Mouse (Mus musculus) C2C12 (cell line): ENCODE measurements at regions not wholly inside any gene's neighbourhood (a gene's known extent, or its start where the extent isn't known, plus 50 kb on each side); places are given as distances from the start of the nearest gene placed in this dataset.
A peak's percentile ranks its signal among the peaks of the same experiment; 100 is the strongest.

Source experiments
- H3K27me3 ChIP-seq: one replicate; pipeline ENCODE4 v1.6.1; 2011; ENCODE audit not compliant: control insufficient read depth, insufficient read depth, insufficient read length
- H3K36me3 ChIP-seq: one replicate; pipeline ENCODE4 v1.6.1; 2011; ENCODE audit not compliant: control insufficient read depth, insufficient read depth
- H3K4me3 ChIP-seq: one replicate; pipeline ENCODE4 v1.5.1; 2011; ENCODE audit warnings: mild to moderate bottlenecking, control low read depth; ENCODE audit not compliant: poor library complexity, insufficient read depth, severe bottlenecking
- H3K79me2 ChIP-seq: one replicate; pipeline ENCODE4 v1.6.1; 2011; ENCODE audit not compliant: control insufficient read depth, insufficient read depth
- H3K79me3 ChIP-seq: one replicate; pipeline ENCODE4 v1.6.1; 2011; ENCODE audit warnings: low read depth, control low read depth
- H3ac ChIP-seq: one replicate; pipeline ENCODE3; 2011; ENCODE audit warnings: low read depth; ENCODE audit not compliant: control insufficient read depth, insufficient read length
- CEBPB ChIP-seq: IDR thresholded peaks from one replicate; pipeline ENCODE4 v1.6.1; 2011; ENCODE audit warnings: low read depth, mild to moderate bottlenecking, control low read depth, moderate library complexity
- CTCF ChIP-seq: IDR thresholded peaks from one replicate; pipeline ENCODE4 v1.5.1; 2011; ENCODE audit not compliant: control insufficient read depth, insufficient read depth, insufficient read length
- FOSL1 ChIP-seq: IDR thresholded peaks from one replicate; pipeline ENCODE4 v1.8.0; 2011; ENCODE audit warnings: mild to moderate bottlenecking, low read length; ENCODE audit not compliant: poor library complexity, insufficient read depth, severe bottlenecking
- MAX ChIP-seq: IDR thresholded peaks from one replicate; pipeline ENCODE4 v1.6.1; 2011; ENCODE audit warnings: mild to moderate bottlenecking, control low read depth
- MYOD1 ChIP-seq: IDR thresholded peaks from one replicate; pipeline ENCODE4 v1.6.1; 2011; ENCODE audit warnings: low read depth; ENCODE audit not compliant: control insufficient read depth, insufficient read length
- MYOG ChIP-seq: IDR thresholded peaks from one replicate; pipeline ENCODE4 v1.6.1; 2011; ENCODE audit not compliant: control insufficient read depth, insufficient read length; ENCODE audit errors: extremely low read depth
- USF1 ChIP-seq: IDR thresholded peaks from one replicate; pipeline ENCODE4 v1.6.1; 2011; ENCODE audit warnings: low read depth, mild to moderate bottlenecking, control low read depth, moderate library complexity

DNA sequence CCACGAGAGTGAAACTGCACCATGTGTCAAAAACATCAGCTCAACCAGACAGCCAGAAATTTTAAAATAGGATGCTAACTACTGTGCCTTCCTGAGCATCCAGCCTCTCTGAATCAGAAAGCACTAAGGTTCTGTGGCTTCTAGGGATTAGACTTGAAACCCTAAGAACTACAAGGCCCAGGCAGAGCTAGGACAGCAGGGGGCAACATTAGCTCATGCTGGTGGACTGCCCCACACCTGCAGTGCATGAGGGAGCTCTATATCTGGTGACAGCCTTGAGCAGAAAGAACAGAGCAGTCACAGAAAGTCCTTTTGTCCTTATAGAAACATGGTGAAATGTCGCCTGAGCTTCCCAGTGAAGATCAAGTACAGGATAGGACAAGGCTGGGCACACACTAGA is 79.8 kb downstream of the Foxf2 start:
- no peak overlapping the region for H3ac ChIP-seq
- H3K36me3 ChIP-seq: no peaks in the 10 kb centered on the region

DNA sequence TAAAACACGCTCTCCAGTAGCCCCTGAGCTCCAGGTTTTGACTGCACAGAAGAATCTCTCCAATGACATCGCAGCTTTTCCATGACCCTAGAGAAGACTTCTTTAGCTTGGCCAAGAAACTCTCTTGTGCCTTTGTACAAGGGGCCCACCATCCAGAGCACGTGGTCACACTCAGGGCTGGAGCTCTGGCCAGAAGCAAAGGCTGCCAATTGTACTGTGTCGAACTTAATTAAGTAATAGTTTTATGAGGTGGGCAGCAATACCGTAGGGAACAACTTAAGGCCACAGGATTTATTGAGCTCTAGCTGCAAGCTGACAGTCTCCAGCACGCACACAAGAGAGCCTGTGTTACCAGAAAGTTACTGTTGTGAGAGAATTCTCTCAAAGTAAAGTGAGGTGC is 85.1 kb downstream of the Foxf2 start:
- Histone ChIP-seq H3K79me2 (no peaks in the 10 kb centered on the region), H3K36me3 (no peaks in the 10 kb centered on the region), H3K79me3 (no peaks in the 10 kb centered on the region), H3K4me3 (no peak overlapping the region), H3K27me3 (no peaks in the 10 kb centered on the region), H3ac (no peak overlapping the region)
- TF ChIP-seq FOSL1: no peak
- no peak for TF ChIP-seq MYOD1
- no peak for TF ChIP-seq CEBPB
- no peak for TF ChIP-seq MYOG
- TF ChIP-seq USF1: no peak
- no peak for TF ChIP-seq MAX
- TF ChIP-seq CTCF: no peak

More for the DNA sequence above, 79.8 kb downstream of the Foxf2 start:
- Histone ChIP-seq H3K27me3 (no peaks in the 10 kb centered on the region), H3K4me3 (no peak overlapping the region), H3K79me2 (no peaks in the 10 kb centered on the region), H3K79me3 (no peaks in the 10 kb centered on the region)
- TF ChIP-seq MYOD1: no peak
- TF ChIP-seq CTCF: peak; percentile 59
- no peak for TF ChIP-seq MAX

DNA sequence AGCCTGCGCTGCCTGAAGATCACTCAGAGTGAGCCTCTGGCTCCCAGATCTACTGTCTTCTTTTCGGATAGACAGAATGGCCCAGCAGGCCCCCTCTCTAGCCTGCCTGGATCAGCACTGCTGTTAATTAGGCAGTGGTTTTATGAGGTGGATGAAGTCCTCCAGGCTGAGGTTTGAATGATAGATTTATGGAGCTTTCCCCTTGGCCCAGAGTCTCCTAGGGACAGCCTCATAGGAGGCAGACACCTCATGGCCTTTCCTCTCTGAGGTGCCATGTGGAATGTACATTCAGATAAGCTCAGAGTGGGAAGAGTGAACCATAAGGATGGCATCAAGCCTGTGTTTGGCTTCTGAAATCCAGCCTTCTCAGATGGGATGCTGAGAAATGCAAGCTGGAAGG is 90.1 kb downstream of the Foxf2 start:
- H3K4me3 ChIP-seq: no peak overlapping the region
- H3K27me3 ChIP-seq: no peaks in the 10 kb centered on the region
- no peaks in the 10 kb centered on the region for H3K79me2 ChIP-seq
- no peaks in the 10 kb centered on the region for H3K36me3 ChIP-seq
- no peak for TF ChIP-seq MYOG
- no peak for TF ChIP-seq USF1
- TF ChIP-seq FOSL1: no peak
- no peak for TF ChIP-seq MAX
- no peak for TF ChIP-seq CTCF
- TF ChIP-seq MYOD1: no peak
- no peak for TF ChIP-seq CEBPB
- no peaks in the 10 kb centered on the region for H3K79me3 ChIP-seq
- H3ac ChIP-seq: no peak overlapping the region

DNA sequence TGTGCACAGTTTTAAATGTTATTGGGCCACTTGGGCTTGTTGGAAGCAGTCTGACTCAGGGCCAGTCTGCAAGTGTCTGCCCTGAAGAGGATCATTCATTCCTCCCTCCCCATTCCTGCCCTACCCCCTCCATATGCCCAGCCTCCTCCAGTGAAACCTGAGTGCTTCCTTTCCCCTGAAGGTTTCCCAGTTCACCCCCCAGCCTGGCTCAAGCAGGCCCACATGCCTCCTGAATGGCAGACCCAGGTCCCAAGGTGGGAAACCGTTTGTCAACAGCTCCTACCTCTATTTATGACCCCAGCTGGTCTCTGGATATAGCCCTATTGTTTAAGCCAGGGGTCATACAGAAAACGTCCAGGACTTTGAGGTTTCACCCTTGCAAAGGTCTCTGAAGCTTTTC is 89.7 kb upstream of the Foxc1 start:
- TF ChIP-seq MYOG: no peak
- TF ChIP-seq CEBPB: no peak
- TF ChIP-seq CTCF: no peak
- TF ChIP-seq MAX: no peak
- no peak for TF ChIP-seq MYOD1
- no peak for TF ChIP-seq FOSL1
- no peak for TF ChIP-seq USF1
- H3K79me3 ChIP-seq: no peaks in the 10 kb centered on the region
- H3K79me2 ChIP-seq: no peaks in the 10 kb centered on the region
- H3K27me3 ChIP-seq: no peaks in the 10 kb centered on the region
- H3K4me3 ChIP-seq: no peak overlapping the region
- H3ac ChIP-seq: no peak overlapping the region
- H3K36me3 ChIP-seq: no peaks in the 10 kb centered on the region

GRCm38 (mm10) chr13:31720731-31721130 is 85.7 kb upstream of the Foxc1 start:
- H3K27me3 ChIP-seq: no peaks in the 10 kb centered on the region
- TF ChIP-seq CTCF (no peak), CEBPB (no peak), MYOG (no peak), MYOD1 (no peak), MAX (no peak), FOSL1 (no peak), USF1 (no peak)
- no peaks in the 10 kb centered on the region for H3K36me3 ChIP-seq
- H3K4me3 ChIP-seq: no peak overlapping the region
- no peak overlapping the region for H3ac ChIP-seq
- H3K79me3 ChIP-seq: no peaks in the 10 kb centered on the region
- no peaks in the 10 kb centered on the region for H3K79me2 ChIP-seq

DNA sequence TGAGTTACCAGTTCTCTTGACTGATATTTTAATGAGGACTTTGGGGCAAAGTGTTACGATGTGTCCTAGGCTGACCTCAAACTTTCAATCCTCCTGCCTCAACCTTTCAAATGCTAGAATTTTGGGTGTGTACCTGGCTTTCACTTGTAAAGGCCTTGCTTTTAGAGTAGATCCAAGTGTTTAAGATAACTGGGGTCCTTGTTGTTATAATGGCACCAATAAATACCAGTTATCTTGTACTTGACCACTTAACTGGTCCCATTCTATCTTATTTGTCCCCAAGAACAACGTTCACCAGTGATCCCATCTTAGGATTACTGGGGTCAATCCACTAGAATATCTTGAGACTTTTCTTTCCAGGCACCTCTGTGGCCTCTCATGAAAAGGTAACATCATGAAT is 77.6 kb upstream of the Foxc1 start:
- Histone ChIP-seq H3K27me3 (no peaks in the 10 kb centered on the region), H3K79me2 (no peaks in the 10 kb centered on the region), H3K79me3 (no peaks in the 10 kb centered on the region), H3ac (no peak overlapping the region), H3K4me3 (no peak overlapping the region), H3K36me3 (no peaks in the 10 kb centered on the region)
- TF ChIP-seq CEBPB (no peak), MYOD1 (no peak), MAX (no peak), USF1 (no peak), MYOG (no peak), FOSL1 (no peak), CTCF (no peak)

DNA sequence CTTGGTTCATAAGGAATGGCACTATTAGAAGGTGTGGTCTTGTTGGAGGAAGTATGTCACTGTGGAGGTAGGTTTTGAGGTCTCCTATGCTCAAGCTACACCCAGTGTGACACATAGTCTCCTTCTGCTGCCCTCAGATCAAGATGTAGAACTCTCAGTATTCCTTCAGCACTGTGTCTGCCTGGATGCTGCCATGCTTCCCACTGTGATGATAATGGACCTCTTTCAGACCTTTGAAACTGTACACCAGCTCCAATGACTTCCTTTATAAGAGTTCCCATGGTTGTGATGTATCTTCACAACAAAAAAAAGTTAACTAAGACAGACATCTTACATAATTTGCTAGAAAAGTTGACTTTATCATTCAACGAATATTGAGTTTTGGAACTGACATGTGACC is 60.2 kb upstream of the Foxc1 start:
- Histone ChIP-seq H3K79me2 (no peaks in the 10 kb centered on the region), H3ac (no peak overlapping the region), H3K36me3 (no peaks in the 10 kb centered on the region), H3K27me3 (no peaks in the 10 kb centered on the region), H3K4me3 (no peak overlapping the region), H3K79me3 (no peaks in the 10 kb centered on the region)
- TF ChIP-seq CEBPB: no peak
- TF ChIP-seq MYOD1: no peak
- TF ChIP-seq CTCF: no peak
- TF ChIP-seq MAX: no peak
